Mouse (Mus musculus): ENCODE measurements around the gene Mrpl12.
A peak's percentile ranks its signal among the peaks of the same experiment; 100 is the strongest.

The Mrpl12 gene

GRCm38 (mm10) chr11:120467736-120468092, 16.7 kb upstream of the Mrpl12 start:
- DNase-seq (ENCODE audit: inconsistent age in 2 of 2, low spot score in 1 of 2), result no peak

- no peak for DNase-seq (ENCODE audit: inconsistent age in 2 of 2, low spot score in 1 of 2)
These were observed 12.4 kb upstream of the Mrpl12 start for GRCm38 (mm10) chr11:120472052-120472451.

GRCm38 (mm10) chr11:120483448-120483934, 922 bp upstream of the Mrpl12 start:
- DNase-seq (ENCODE audit: inconsistent age in 2 of 2, low spot score in 1 of 2), result peak in 1 of 2 experiments; percentile 36

GRCm38 (mm10) chr11:120485251-120485650, 838 bp downstream of the Mrpl12 start:
- no peak for DNase-seq (ENCODE audit: inconsistent age in 2 of 2, low spot score in 1 of 2)

GRCm38 (mm10) chr11:120488516-120488915, 4.1 kb downstream of the Mrpl12 start:
- DNase-seq (ENCODE audit: inconsistent age in 2 of 2, low spot score in 1 of 2), result peak in 1 of 2 experiments; percentile 28

GRCm38 (mm10) chr11:120489054-120489761, 4.8 kb downstream of the Mrpl12 start:
- DNase-seq (ENCODE audit: inconsistent age in 2 of 2, low spot score in 1 of 2), result peak; percentile 76 to 91

GRCm38 (mm10) chr11:120490291-120491046, 6.1 kb downstream of the Mrpl12 start:
- DNase-seq (ENCODE audit: inconsistent age in 2 of 2, low spot score in 1 of 2), result peak in 1 of 2 experiments; percentile 69

GRCm38 (mm10) chr11:120491317-120492023, 7.1 kb downstream of the Mrpl12 start, which contains the start of gene Slc25a10:
Gene Slc25a10 (plus strand): TSS chr11:120491840.
- peak; percentile 94 to 98 for DNase-seq (ENCODE audit: inconsistent age in 2 of 2, low spot score in 1 of 2)

- peak; percentile 69 to 87 for DNase-seq (ENCODE audit: inconsistent age in 2 of 2, low spot score in 1 of 2)
These were observed 7.8 kb downstream of the Mrpl12 start for GRCm38 (mm10) chr11:120492024-120492877.

GRCm38 (mm10) chr11:120492878-120493203, 8.4 kb downstream of the Mrpl12 start:
- DNase-seq (ENCODE audit: inconsistent age in 2 of 2, low spot score in 1 of 2), result no peak

GRCm38 (mm10) chr11:120493351-120493750, 8.9 kb downstream of the Mrpl12 start:
- no peak for DNase-seq (ENCODE audit: inconsistent age in 2 of 2, low spot score in 1 of 2)

GRCm38 (mm10) chr11:120493911-120494310, 9.5 kb downstream of the Mrpl12 start:
- DNase-seq (ENCODE audit: inconsistent age in 2 of 2, low spot score in 1 of 2), result peak in 1 of 2 experiments; percentile 26

- DNase-seq (ENCODE audit: inconsistent age in 2 of 2, low spot score in 1 of 2), result peak; percentile 90 to 94
These were observed 13.0 kb downstream of the Mrpl12 start for GRCm38 (mm10) chr11:120497436-120497835.

GRCm38 (mm10) chr11:120498226-120498625, 13.8 kb downstream of the Mrpl12 start:
- DNase-seq (ENCODE audit: inconsistent age in 2 of 2, low spot score in 1 of 2), result peak; percentile 80 to 82

- DNase-seq (ENCODE audit: inconsistent age in 2 of 2, low spot score in 1 of 2), result no peak
These were observed 14.5 kb downstream of the Mrpl12 start for GRCm38 (mm10) chr11:120498891-120499290.

- no peak for DNase-seq (ENCODE audit: inconsistent age in 2 of 2, low spot score in 1 of 2)
These were observed 15.5 kb downstream of the Mrpl12 start for GRCm38 (mm10) chr11:120499894-120500293.

GRCm38 (mm10) chr11:120500357-120500756, 15.9 kb downstream of the Mrpl12 start:
- DNase-seq (ENCODE audit: inconsistent age in 2 of 2, low spot score in 1 of 2), result peak in 1 of 2 experiments; percentile 66

GRCm38 (mm10) chr11:120501018-120501417, 16.6 kb downstream of the Mrpl12 start:
- peak in 1 of 2 experiments; percentile 33 for DNase-seq (ENCODE audit: inconsistent age in 2 of 2, low spot score in 1 of 2)

GRCm38 (mm10) chr11:120501701-120502100, 17.3 kb downstream of the Mrpl12 start:
- peak in 1 of 2 experiments; percentile 29 for DNase-seq (ENCODE audit: inconsistent age in 2 of 2, low spot score in 1 of 2)

- DNase-seq (ENCODE audit: inconsistent age in 2 of 2, low spot score in 1 of 2), result no peak
These were observed 21.2 kb downstream of the Mrpl12 start for GRCm38 (mm10) chr11:120505661-120506060.

Data from adrenal gland, adult (tissue).